Mouse (Mus musculus): ENCODE results near the gene Ghdc. TPM values are rescaled to one million over a fixed set of nuclear protein-coding genes. Genes with fewer than 3 reads are reported as not detected.

The Ghdc gene
- polyA plus RNA-seq (2011; ENCODE audit: insufficient read depth, insufficient read length, low read depth, missing spikeins): 5.4 and 5.8 TPM in 2 replicates

DNA sequence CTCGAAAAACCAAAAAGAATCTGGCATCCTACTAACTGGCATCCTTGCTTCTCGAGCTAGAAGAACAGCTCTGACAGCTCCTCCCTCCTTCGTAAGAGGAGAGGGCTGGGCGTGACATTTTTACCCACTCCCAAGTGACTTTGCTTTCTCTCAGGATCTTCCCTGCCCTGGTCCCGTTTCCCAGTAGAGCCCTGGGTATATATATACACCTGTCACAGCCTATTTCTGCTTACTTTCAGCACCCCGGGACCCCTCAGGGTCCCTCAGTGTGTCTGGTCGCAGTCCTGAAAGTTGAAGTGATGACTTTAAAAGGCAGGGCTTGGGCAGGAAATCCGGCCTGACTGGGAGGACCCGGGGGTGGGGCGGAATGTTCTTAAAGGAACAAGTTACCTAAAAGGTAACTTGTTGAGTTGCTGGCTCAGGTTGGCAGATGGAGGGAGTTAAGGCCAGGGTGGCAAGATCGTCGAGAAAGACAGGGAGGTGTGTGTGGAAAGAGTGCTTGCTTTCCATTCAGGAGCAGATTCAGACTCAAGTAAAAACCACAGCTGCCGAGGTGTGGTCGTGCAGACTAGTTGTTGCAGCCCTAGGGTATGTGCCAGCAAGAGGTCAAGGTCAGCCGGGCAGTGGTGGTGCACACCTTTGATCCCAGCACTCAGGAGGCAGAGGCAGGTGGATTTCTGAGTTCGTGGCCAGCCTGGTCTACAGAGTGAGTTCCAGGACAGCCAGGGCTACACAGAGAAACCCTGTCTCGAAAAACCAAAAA is at the start of gene Ghdc:
TSS of gene Ghdc (minus strand) at position 312 of the 763 bp plus-strand sequence.
- Histone ChIP-seq H3K36me3 (ENCODE audit: control insufficient read depth, insufficient read depth, low read length, poor library complexity, severe bottlenecking) (no peaks in the 10 kb centered on the region), H3K4me3 (ENCODE audit: low read depth, low read length) (peak within 1 kb of the TSS; percentile 84), H3K27me3 (ENCODE audit: control insufficient read depth, insufficient read depth, low read length, poor library complexity, severe bottlenecking) (no peaks in the 10 kb centered on the region), H3K4me1 (ENCODE audit: control insufficient read depth, insufficient read depth, low read length) (no peaks in the 10 kb centered on the region), H3K9ac (ENCODE audit: low read depth, poor library complexity, severe bottlenecking) (peak within 1 kb of the TSS; percentile 21), H3K27ac (ENCODE audit: insufficient read depth, low read length) (peak within 1 kb of the TSS; percentile 31), H3K9me3 (replicated peaks; ENCODE audit: control insufficient read depth, insufficient read depth, low read length, poor library complexity, severe bottlenecking) (no peaks in the 10 kb centered on the region)
- TF ChIP-seq POLR2A (IDR thresholded peaks at IDR 0.05; ENCODE audit: insufficient read depth, low read length) (no peak), EP300 (IDR thresholded peaks at IDR 0.05; ENCODE audit: insufficient read depth, low read depth, low read length) (0 out of 2 replicates have a peak, but pooled peaks have one; percentile 39)

DNA sequence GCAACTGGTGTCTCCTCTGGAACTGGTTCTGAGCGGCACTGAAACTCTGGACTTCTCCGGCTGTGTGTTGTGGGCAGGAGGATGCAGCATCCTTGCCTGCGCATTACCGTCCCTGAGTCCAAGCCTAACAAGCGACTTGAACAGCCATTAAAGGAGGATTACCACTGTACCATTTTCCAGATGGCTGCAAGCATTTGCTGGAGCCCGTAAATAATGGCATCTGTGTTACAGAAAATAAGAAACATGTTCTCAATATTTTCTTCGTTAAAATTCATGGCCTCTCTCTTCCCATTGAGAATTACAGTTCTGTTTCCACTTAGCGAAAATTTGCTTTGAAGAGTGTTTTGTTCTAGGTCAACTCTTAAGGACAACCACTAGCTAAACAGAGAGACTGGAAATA is 49.3 kb upstream of the Ghdc start:
- H3K4me1 ChIP-seq (ENCODE audit: control insufficient read depth, insufficient read depth, low read length): no peaks in the 10 kb centered on the region
- no peaks in the 10 kb centered on the region for H3K36me3 ChIP-seq (ENCODE audit: control insufficient read depth, insufficient read depth, low read length, poor library complexity, severe bottlenecking)
- no peak overlapping the region for H3K27ac ChIP-seq (ENCODE audit: insufficient read depth, low read length)
- no peak overlapping the region for H3K4me3 ChIP-seq (ENCODE audit: low read depth, low read length)
- H3K9me3 ChIP-seq (replicated peaks; ENCODE audit: control insufficient read depth, insufficient read depth, low read length, poor library complexity, severe bottlenecking): no peaks in the 10 kb centered on the region
- H3K27me3 ChIP-seq (ENCODE audit: control insufficient read depth, insufficient read depth, low read length, poor library complexity, severe bottlenecking): no peaks in the 10 kb centered on the region
- no peak overlapping the region for H3K9ac ChIP-seq (ENCODE audit: low read depth, poor library complexity, severe bottlenecking)
- TF ChIP-seq EP300 (IDR thresholded peaks at IDR 0.05; ENCODE audit: insufficient read depth, low read depth, low read length): no peak
- TF ChIP-seq POLR2A (IDR thresholded peaks at IDR 0.05; ENCODE audit: insufficient read depth, low read length): no peak
- no peak for TF ChIP-seq CTCF (IDR thresholded peaks at IDR 0.05; ENCODE audit: low read depth, low read length)

DNA sequence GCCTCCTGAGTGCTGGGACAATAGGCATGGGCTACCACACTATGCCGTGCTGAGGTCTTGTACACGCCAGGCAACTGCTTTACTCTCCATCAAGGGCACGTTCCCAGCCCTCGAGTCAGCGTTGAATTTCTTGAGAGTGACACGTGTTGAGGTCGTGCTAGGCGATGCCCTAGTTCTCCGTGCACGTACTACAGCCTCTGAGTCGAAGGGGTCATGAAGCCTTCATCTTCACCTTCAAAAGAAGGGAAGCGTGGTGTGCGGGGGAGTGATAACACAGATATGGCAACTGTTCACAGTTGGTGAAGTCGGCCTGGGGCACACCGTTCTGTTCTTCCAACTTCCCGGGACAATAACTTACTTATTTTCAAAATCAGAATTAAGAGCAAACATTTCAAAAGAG is 48.9 kb upstream of the Ghdc start:
- Histone ChIP-seq H3K4me3 (ENCODE audit: low read depth, low read length) (no peak overlapping the region), H3K9ac (ENCODE audit: low read depth, poor library complexity, severe bottlenecking) (no peak overlapping the region), H3K27me3 (ENCODE audit: control insufficient read depth, insufficient read depth, low read length, poor library complexity, severe bottlenecking) (no peaks in the 10 kb centered on the region), H3K27ac (ENCODE audit: insufficient read depth, low read length) (no peak overlapping the region), H3K4me1 (ENCODE audit: control insufficient read depth, insufficient read depth, low read length) (no peaks in the 10 kb centered on the region), H3K9me3 (replicated peaks; ENCODE audit: control insufficient read depth, insufficient read depth, low read length, poor library complexity, severe bottlenecking) (no peaks in the 10 kb centered on the region), H3K36me3 (ENCODE audit: control insufficient read depth, insufficient read depth, low read length, poor library complexity, severe bottlenecking) (no peaks in the 10 kb centered on the region)
- TF ChIP-seq POLR2A (IDR thresholded peaks at IDR 0.05; ENCODE audit: insufficient read depth, low read length) (no peak), EP300 (IDR thresholded peaks at IDR 0.05; ENCODE audit: insufficient read depth, low read depth, low read length) (no peak), CTCF (IDR thresholded peaks at IDR 0.05; ENCODE audit: low read depth, low read length) (no peak)

GRCm38 (mm10) chr11:100819048-100819447 is 48.3 kb upstream of the Ghdc start:
- H3K27me3 ChIP-seq (ENCODE audit: control insufficient read depth, insufficient read depth, low read length, poor library complexity, severe bottlenecking): no peaks in the 10 kb centered on the region
- H3K9ac ChIP-seq (ENCODE audit: low read depth, poor library complexity, severe bottlenecking): no peak overlapping the region
- TF ChIP-seq CTCF (IDR thresholded peaks at IDR 0.05; ENCODE audit: low read depth, low read length): no peak
- no peak for TF ChIP-seq EP300 (IDR thresholded peaks at IDR 0.05; ENCODE audit: insufficient read depth, low read depth, low read length)
- TF ChIP-seq POLR2A (IDR thresholded peaks at IDR 0.05; ENCODE audit: insufficient read depth, low read length): no peak
- H3K9me3 ChIP-seq (replicated peaks; ENCODE audit: control insufficient read depth, insufficient read depth, low read length, poor library complexity, severe bottlenecking): no peaks in the 10 kb centered on the region
- no peaks in the 10 kb centered on the region for H3K4me1 ChIP-seq (ENCODE audit: control insufficient read depth, insufficient read depth, low read length)
- no peak overlapping the region for H3K4me3 ChIP-seq (ENCODE audit: low read depth, low read length)
- no peak overlapping the region for H3K27ac ChIP-seq (ENCODE audit: insufficient read depth, low read length)
- H3K36me3 ChIP-seq (ENCODE audit: control insufficient read depth, insufficient read depth, low read length, poor library complexity, severe bottlenecking): no peaks in the 10 kb centered on the region

DNA sequence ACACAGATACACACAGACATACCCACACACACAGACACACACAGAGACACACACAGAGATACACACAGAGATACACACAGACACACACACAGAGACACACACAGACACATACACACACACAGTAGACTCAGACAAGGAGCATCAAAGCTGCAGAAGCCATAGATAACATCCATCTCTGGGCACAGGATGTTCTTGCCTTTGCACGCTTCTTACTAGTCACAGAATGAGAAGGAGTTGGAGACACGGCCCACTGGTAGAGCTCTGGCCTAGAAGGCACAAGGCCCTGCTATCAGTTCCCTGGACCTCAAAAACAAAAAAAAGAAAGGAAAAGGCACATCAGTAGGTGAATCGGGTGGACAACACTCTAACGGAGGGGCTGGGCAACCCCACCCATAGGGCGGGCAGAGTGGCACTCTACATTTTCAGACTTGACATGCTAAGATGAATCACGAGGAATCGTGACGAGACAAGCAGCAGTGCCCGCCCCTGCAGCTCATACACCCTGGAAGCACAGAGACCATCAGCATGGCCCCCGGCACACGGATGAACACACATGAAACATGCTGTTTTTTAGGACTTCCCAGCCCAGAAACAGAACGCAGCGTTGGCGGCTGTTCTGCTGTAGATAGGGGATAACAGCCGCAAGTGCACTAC is 47.7 kb upstream of the Ghdc start:
- no peak overlapping the region for H3K27ac ChIP-seq (ENCODE audit: insufficient read depth, low read length)
- H3K27me3 ChIP-seq (ENCODE audit: control insufficient read depth, insufficient read depth, low read length, poor library complexity, severe bottlenecking): no peaks in the 10 kb centered on the region
- H3K9me3 ChIP-seq (replicated peaks; ENCODE audit: control insufficient read depth, insufficient read depth, low read length, poor library complexity, severe bottlenecking): no peaks in the 10 kb centered on the region
- H3K4me3 ChIP-seq (ENCODE audit: low read depth, low read length): no peak overlapping the region
- no peaks in the 10 kb centered on the region for H3K36me3 ChIP-seq (ENCODE audit: control insufficient read depth, insufficient read depth, low read length, poor library complexity, severe bottlenecking)
- no peak overlapping the region for H3K9ac ChIP-seq (ENCODE audit: low read depth, poor library complexity, severe bottlenecking)
- TF ChIP-seq EP300 (IDR thresholded peaks at IDR 0.05; ENCODE audit: insufficient read depth, low read depth, low read length) (no peak), CTCF (IDR thresholded peaks at IDR 0.05; ENCODE audit: low read depth, low read length) (no peak), POLR2A (IDR thresholded peaks at IDR 0.05; ENCODE audit: insufficient read depth, low read length) (no peak)
- H3K4me1 ChIP-seq (ENCODE audit: control insufficient read depth, insufficient read depth, low read length): no peaks in the 10 kb centered on the region

DNA sequence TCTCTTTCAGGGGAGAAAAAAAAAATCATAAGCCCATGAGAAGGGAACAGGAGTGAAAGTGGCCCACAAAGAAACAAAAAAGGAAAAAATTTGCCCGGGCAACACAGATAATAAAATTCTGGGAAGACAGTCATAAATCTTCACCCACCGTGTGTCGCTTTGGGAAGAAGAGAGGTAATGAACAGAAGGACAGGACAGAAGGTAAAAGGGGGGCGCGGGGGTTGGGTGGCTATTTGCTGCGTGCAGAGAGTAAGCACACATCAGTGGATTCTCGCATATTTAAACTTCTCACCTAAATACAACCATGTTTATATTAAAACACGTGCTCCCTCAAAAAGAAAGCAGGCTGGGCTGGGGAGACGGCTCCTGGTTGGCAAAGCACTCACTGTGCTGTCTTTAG is 46.6 kb upstream of the Ghdc start:
- Histone ChIP-seq H3K27ac (ENCODE audit: insufficient read depth, low read length) (no peak overlapping the region), H3K36me3 (ENCODE audit: control insufficient read depth, insufficient read depth, low read length, poor library complexity, severe bottlenecking) (no peaks in the 10 kb centered on the region), H3K27me3 (ENCODE audit: control insufficient read depth, insufficient read depth, low read length, poor library complexity, severe bottlenecking) (no peaks in the 10 kb centered on the region), H3K4me3 (ENCODE audit: low read depth, low read length) (no peak overlapping the region), H3K4me1 (ENCODE audit: control insufficient read depth, insufficient read depth, low read length) (no peaks in the 10 kb centered on the region), H3K9ac (ENCODE audit: low read depth, poor library complexity, severe bottlenecking) (no peak overlapping the region), H3K9me3 (replicated peaks; ENCODE audit: control insufficient read depth, insufficient read depth, low read length, poor library complexity, severe bottlenecking) (no peaks in the 10 kb centered on the region)
- TF ChIP-seq POLR2A (IDR thresholded peaks at IDR 0.05; ENCODE audit: insufficient read depth, low read length) (no peak), CTCF (IDR thresholded peaks at IDR 0.05; ENCODE audit: low read depth, low read length) (no peak), EP300 (IDR thresholded peaks at IDR 0.05; ENCODE audit: insufficient read depth, low read depth, low read length) (no peak)
